7 mouse cellular contexts compared by ENCODE assay signal in genomic region chr5:24110068-24110467, GRCm38 (mm10). TPM values are rescaled to one million over a fixed set of nuclear protein-coding genes. Genes with fewer than 3 reads are reported as not detected.
DNase-seq lines count a peak whose midpoint lies in the region; ATAC-seq and TF ChIP-seq lines count a peak whose summit lies in the region.

No protein-coding gene starts in this region.

- H3K4me3 ChIP-seq in intestine, embryonic 15.5 days (replicated peaks), result no peak overlapping the region
- no peak overlapping the region for H3K4me3 ChIP-seq in intestine, postnatal 0 days (ENCODE audit: low read depth, low read length)
- no peak overlapping the region for H3K4me3 ChIP-seq in ES-E14 (ENCODE audit: insufficient read depth in 1 of 2, low read depth in 1 of 2, low read length in 2 of 2, poor library complexity in 1 of 2, severe bottlenecking in 1 of 2)

- peak; percentile 54 for DNase-seq in ES-E14 (ENCODE audit: low read depth, low spot score)
- peak; percentile 69 for DNase-seq in embryo, embryonic 10 days (ENCODE audit: low spot score)
- peak; percentile 20 for DNase-seq in lung, postnatal 36 days
- DNase-seq in spleen, postnatal 14 days (ENCODE audit: low spot score in 2 of 2), result no peak
- DNase-seq in T-cell, adult 2 months (ENCODE audit: low spot score), result no peak

- H3K9ac ChIP-seq in intestine, embryonic 15.5 days, result no peak overlapping the region
- H3K9ac ChIP-seq in intestine, postnatal 0 days (ENCODE audit: low read depth, low read length), result no peak overlapping the region
- H3K9ac ChIP-seq in ES-E14 (ENCODE audit: insufficient read depth, low read depth, low read length, poor library complexity, severe bottlenecking), result no peak overlapping the region

- H3K36me3 ChIP-seq in intestine, embryonic 15.5 days, result no peaks in the 10 kb centered on the region
- H3K36me3 ChIP-seq in intestine, postnatal 0 days (ENCODE audit: control insufficient read depth, insufficient read depth), result no peaks in the 10 kb centered on the region
- H3K36me3 ChIP-seq in ES-E14 (ENCODE audit: control insufficient read depth, insufficient read depth, low read length, poor library complexity, severe bottlenecking), result no peaks in the 10 kb centered on the region; the same call in 1 of the 2 replicates

- H3K9me3 ChIP-seq in intestine, embryonic 15.5 days, result no peaks in the 10 kb centered on the region
- no peaks in the 10 kb centered on the region for H3K9me3 ChIP-seq in intestine, postnatal 0 days (ENCODE audit: control insufficient read depth)
- H3K9me3 ChIP-seq in ES-E14 (ENCODE audit: control insufficient read depth, insufficient read depth, low read depth, low read length), result no peaks in the 10 kb centered on the region

- WGBS in intestine, embryonic 15.5 days, result 85% methylated on average over 5 of the region's 5 CpGs
- 72% methylated on average over 5 of the region's 5 CpGs for WGBS in intestine, postnatal 0 days

- H3K4me1 ChIP-seq in intestine, embryonic 15.5 days (replicated peaks), result no peaks in the 10 kb centered on the region
- no peaks in the 10 kb centered on the region for H3K4me1 ChIP-seq in intestine, postnatal 0 days (replicated peaks; ENCODE audit: control insufficient read depth, insufficient read depth, low read length)
- peaks cover 0 to 12% of the 10 kb centered on the region in 2 experiments; a peak in 1 of 4 replicates for H3K4me1 ChIP-seq in ES-E14 (ENCODE audit: control insufficient read depth in 2 of 2, insufficient read depth in 2 of 2, low read length in 2 of 2, poor library complexity in 1 of 2)

- TF ChIP-seq CTCF in intestine, postnatal 0 days (IDR thresholded peaks at IDR 0.05; ENCODE audit: low read depth), result no peak

- H3K4me2 ChIP-seq in intestine, embryonic 15.5 days (replicated peaks), result no peak overlapping the region
- no peak overlapping the region for H3K4me2 ChIP-seq in intestine, postnatal 0 days (replicated peaks; ENCODE audit: low read depth)

- in situ Hi-C loops in ES-E14 (cut with MboI; ENCODE audit: low sequenced_read_pairs in 2 of 2, unreplicated experiment in 2 of 2), result no loop called here

- no peak overlapping the region for H3K27ac ChIP-seq in intestine, embryonic 15.5 days
- H3K27ac ChIP-seq in intestine, postnatal 0 days (ENCODE audit: low read depth, low read length), result no peak overlapping the region
- no peak overlapping the region for H3K27ac ChIP-seq in ES-E14 (ENCODE audit: insufficient read depth, low read depth, low read length, poor library complexity, severe bottlenecking)

- no peaks in the 10 kb centered on the region for H3K27me3 ChIP-seq in intestine, embryonic 15.5 days (replicated peaks)
- H3K27me3 ChIP-seq in intestine, postnatal 0 days (replicated peaks; ENCODE audit: control insufficient read depth, insufficient read depth, low read length), result no peaks in the 10 kb centered on the region

- ATAC-seq in intestine, embryonic 15.5 days, result peak; percentile 36; the same call in 1 of the 2 replicates
- no peak for ATAC-seq in intestine, postnatal 0 days

TF ChIP-seq in ES-E14, 5 proteins besides CTCF, POLR2A, EP300 and RAD21:
- TF ChIP-seq MAFK (IDR thresholded peaks at IDR 0.05; ENCODE audit: insufficient read depth, low read depth, low read length), result no peak
- no peak for TF ChIP-seq HCFC1 (IDR thresholded peaks at IDR 0.05; ENCODE audit: borderline replicate concordance, insufficient read depth, low read length)
- TF ChIP-seq CHD2 (IDR thresholded peaks at IDR 0.05; ENCODE audit: low read depth, low read length), result no peak
- TF ChIP-seq ZC3H11A (IDR thresholded peaks at IDR 0.05; ENCODE audit: borderline replicate concordance, low read depth, low read length), result no peak
- TF ChIP-seq ZNF384 (IDR thresholded peaks at IDR 0.05; ENCODE audit: low read depth, low read length), result no peak

RNA-seq across cellular contexts. Expression of gene Klhl7, which starts 9.7 kb away (rescaled TPM):
- 32.5 and 39.5 TPM in 2 replicates for polyA plus RNA-seq in intestine, embryonic 15.5 days (2015; fragmentation: Nextera tagmentation; extraction: Ambion mirVana)
- 14.8 and 15.1 TPM in 2 replicates for polyA plus RNA-seq in intestine, postnatal 0 days (2015; fragmentation: Nextera tagmentation; extraction: Ambion mirVana)
- 24.4 and 30.5 TPM in 2 replicates for total RNA-seq in ES-E14 (2012; rRNA removed)

RNA-seq across cellular contexts. Expression of gene Nupl2, which starts 54.7 kb away (rescaled TPM):
- 12.3 and 12.8 TPM in 2 replicates for polyA plus RNA-seq in intestine, embryonic 15.5 days (2015; fragmentation: Nextera tagmentation; extraction: Ambion mirVana)
- 4.7 and 6.6 TPM in 2 replicates for polyA plus RNA-seq in intestine, postnatal 0 days (2015; fragmentation: Nextera tagmentation; extraction: Ambion mirVana)
- 10.5 and 11.9 TPM in 2 replicates for total RNA-seq in ES-E14 (2012; rRNA removed)

Comparison
In these comparisons a context has a peak if more than half of its experiments do, and no peak if none do; other contexts are left out.
1. DNase-seq: peak in ES-E14 (single experiment), embryo, embryonic 10 days (single experiment) and lung, postnatal 36 days (single experiment); none in spleen, postnatal 14 days (0 of 2) and T-cell, adult 2 months (single experiment).